Mouse (Mus musculus) heart, embryonic 13.5 days (tissue): ENCODE data around the gene Snx27. TPM values are rescaled to one million over a fixed set of nuclear protein-coding genes. Genes with fewer than 3 reads are reported as not detected.
A peak's percentile ranks its signal among the peaks of the same experiment; 100 is the strongest.

Source experiments
- ATAC-seq: fragments of 200-750 bp; cut with Nextera tagmentation; 2 replicates; pipeline ENCODE4 v1.8.0; 2017; ENCODE audit warnings: moderate TSS enrichment; ENCODE audit not compliant: insufficient number of reproducible peaks, low FRiP score, low TSS enrichment; ENCODE audit errors: extremely low read depth
- H3K27ac ChIP-seq: fragments of 300-500 bp; sonication (generic); replicated peaks from 2 replicates; pipeline ENCODE4 v1.5.1; 2015; ENCODE audit warnings: moderate library complexity, mild to moderate bottlenecking, inconsistent platforms
- H3K27me3 ChIP-seq: fragments of 300-500 bp; sonication (generic); replicated peaks from 2 replicates; pipeline ENCODE4 v1.6.1; 2015; ENCODE audit warnings: mild to moderate bottlenecking, inconsistent platforms
- H3K36me3 ChIP-seq: fragments of 300-500 bp; sonication (generic); 2 replicates; pipeline ENCODE4 v1.6.1; 2015; ENCODE audit warnings: mild to moderate bottlenecking, inconsistent platforms
- H3K4me1 ChIP-seq: fragments of 300-500 bp; sonication (generic); 2 replicates; pipeline ENCODE4 v1.6.1; 2015; ENCODE audit warnings: inconsistent platforms
- H3K4me2 ChIP-seq: fragments of 300-500 bp; sonication (generic); 2 replicates; pipeline ENCODE4 v1.6.1; 2015; ENCODE audit warnings: inconsistent platforms, mild to moderate bottlenecking, moderate library complexity
- H3K4me3 ChIP-seq: fragments of 300-500 bp; sonication (generic); 2 replicates; pipeline ENCODE4 v1.5.1; 2015; ENCODE audit warnings: moderate library complexity, mild to moderate bottlenecking, inconsistent platforms
- H3K9ac ChIP-seq: fragments of 300-500 bp; sonication (generic); 2 replicates; pipeline ENCODE4 v1.6.1; 2015; ENCODE audit warnings: inconsistent platforms, mild to moderate bottlenecking, moderate library complexity
- H3K9me3 ChIP-seq: fragments of 300-500 bp; sonication (generic); 2 replicates; pipeline ENCODE4 v1.6.1; 2016; ENCODE audit warnings: inconsistent platforms
- WGBS: fragments of 180-500 bp; shearing (Covaris S2); methylation state at CpG from one replicate; pipeline ENCODE4 v1.1.7; 2015; ENCODE audit warnings: mixed read lengths; 5-methylcytosine and 5-hydroxymethylcytosine counted together
- polyA plus RNA-seq: library from polyadenylated mRNA; unstranded; fragments of >200 nt; fragmentation: Nextera tagmentation; extraction: Ambion mirVana; gene quantifications from 2 replicates; pipeline ENCODE4 v1.2.1, GENCODE M21; 2015

Gene Snx27
- polyA plus RNA-seq, 1 experiment from 2014 or later: 32.8 TPM

DNA sequence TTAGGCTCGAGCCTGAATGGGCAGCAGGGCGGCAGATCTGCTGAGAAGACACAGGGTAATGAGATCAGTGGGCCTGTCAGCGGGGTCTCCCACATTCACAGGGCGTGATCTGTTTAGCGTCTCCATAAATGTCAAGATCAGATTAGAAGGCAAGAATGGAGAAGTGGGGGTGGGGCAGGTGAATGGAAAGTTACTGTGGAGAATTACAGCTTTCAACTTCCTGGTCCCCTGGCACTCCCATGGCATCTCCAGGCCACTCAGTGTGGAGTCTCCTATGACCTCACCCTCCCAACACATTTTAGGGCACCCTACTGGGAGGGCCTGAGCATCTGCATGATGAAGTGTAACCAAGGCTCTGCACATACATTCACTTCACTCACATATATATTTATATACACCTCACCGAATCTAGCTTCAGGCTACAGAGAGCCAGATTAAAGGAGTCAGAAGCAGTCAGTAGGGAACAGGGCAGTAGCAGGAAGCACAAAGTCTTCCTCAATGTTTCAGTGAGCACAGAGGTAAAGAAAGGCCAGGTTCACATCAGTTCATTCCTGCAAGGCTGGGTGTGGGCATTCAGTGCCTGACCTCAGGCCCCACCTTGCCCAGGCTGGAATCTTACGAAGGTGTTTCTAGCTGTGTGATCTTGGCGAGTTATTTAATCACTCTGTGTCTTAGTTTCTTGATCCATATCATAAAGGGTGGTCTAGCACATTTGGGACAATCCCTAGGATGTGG, 106.0 kb downstream of the Snx27 start:
- ATAC-seq: no peak
- H3K4me3 ChIP-seq: no peak overlapping the region
- no peaks in the 10 kb centered on the region for H3K36me3 ChIP-seq
- no peak overlapping the region for H3K27ac ChIP-seq
- H3K4me1 ChIP-seq: peaks cover 41% of the 10 kb centered on the region
- H3K27me3 ChIP-seq: peaks cover 36% of the 10 kb centered on the region
- no peak overlapping the region for H3K9ac ChIP-seq
- H3K4me2 ChIP-seq: no peak overlapping the region
- H3K9me3 ChIP-seq: no peaks in the 10 kb centered on the region
- 43% methylated on average over 8 of the region's 8 CpGs for WGBS

DNA sequence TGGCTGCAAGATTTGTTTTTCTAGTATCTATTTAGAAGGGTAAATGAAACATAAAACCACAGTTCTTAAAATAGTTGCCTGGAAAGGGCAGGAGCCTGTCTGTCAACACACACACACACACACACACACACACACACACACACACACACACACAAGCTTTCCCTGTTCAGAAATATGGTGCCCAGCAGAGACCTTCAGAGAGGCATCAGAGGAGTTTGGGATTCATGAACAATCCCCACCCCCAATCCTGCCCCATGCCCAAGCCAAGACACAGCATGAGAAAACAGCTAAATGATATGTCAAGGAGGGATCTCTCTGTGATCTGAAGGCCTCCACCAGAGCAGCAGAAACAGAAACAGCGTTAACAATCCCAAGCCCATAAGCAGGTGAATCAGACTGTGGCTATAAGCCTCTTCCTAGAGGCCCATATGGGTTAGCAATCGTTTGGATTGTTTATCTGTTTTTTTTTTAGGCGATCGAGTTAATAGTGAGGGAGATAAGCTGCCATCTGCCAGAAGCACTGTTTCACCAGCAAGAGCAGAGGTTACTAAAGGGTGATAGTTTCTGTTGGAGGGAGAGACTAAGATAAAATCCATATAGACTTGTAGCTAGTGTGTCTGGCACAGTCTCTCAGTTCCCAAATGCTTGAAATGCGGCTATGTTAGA, 108.8 kb downstream of the Snx27 start:
- H3K4me1 ChIP-seq: peaks cover 29% of the 10 kb centered on the region
- no peak overlapping the region for H3K9ac ChIP-seq
- H3K27me3 ChIP-seq: peaks cover 9% of the 10 kb centered on the region
- peak overlapping the region; percentile 48; the same call in 1 of the 2 replicates for H3K27ac ChIP-seq
- ATAC-seq: no peak
- no peaks in the 10 kb centered on the region for H3K36me3 ChIP-seq
- 31% methylated on average over 5 of the region's 5 CpGs for WGBS
- H3K9me3 ChIP-seq: no peaks in the 10 kb centered on the region
- no peak overlapping the region for H3K4me3 ChIP-seq
- no peak overlapping the region for H3K4me2 ChIP-seq

DNA sequence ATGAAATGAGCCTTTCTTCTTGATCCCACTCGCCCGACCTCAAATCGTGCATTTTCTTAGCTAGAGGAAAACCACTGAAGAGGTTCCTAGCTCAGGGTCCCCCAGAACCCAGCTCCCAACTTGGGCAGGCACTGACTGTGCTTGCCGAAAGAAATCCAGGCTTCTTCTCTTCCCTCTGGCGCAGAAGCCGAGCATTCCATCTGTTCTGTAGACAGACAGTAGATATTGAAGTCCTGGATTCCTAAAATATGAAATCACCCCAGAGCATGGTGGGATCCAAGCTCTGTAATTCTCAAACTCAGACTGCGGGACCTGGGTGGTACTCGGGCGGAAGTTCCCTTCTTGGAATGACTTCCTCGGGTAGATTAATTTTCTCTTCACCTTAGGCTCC, 109.4 kb downstream of the Snx27 start:
- 35% methylated on average over 10 of the region's 10 CpGs for WGBS
- H3K27me3 ChIP-seq: peaks cover 3% of the 10 kb centered on the region
- H3K27ac ChIP-seq: peak overlapping the region; percentile 69
- peak overlapping the region; percentile 20; the same call in 1 of the 2 replicates for H3K9ac ChIP-seq
- peaks cover 28% of the 10 kb centered on the region for H3K4me1 ChIP-seq
- H3K36me3 ChIP-seq: no peaks in the 10 kb centered on the region
- H3K9me3 ChIP-seq: no peaks in the 10 kb centered on the region
- H3K4me2 ChIP-seq: peak overlapping the region; percentile 73
- peak overlapping the region; percentile 43 for H3K4me3 ChIP-seq
- ATAC-seq: no peak

DNA sequence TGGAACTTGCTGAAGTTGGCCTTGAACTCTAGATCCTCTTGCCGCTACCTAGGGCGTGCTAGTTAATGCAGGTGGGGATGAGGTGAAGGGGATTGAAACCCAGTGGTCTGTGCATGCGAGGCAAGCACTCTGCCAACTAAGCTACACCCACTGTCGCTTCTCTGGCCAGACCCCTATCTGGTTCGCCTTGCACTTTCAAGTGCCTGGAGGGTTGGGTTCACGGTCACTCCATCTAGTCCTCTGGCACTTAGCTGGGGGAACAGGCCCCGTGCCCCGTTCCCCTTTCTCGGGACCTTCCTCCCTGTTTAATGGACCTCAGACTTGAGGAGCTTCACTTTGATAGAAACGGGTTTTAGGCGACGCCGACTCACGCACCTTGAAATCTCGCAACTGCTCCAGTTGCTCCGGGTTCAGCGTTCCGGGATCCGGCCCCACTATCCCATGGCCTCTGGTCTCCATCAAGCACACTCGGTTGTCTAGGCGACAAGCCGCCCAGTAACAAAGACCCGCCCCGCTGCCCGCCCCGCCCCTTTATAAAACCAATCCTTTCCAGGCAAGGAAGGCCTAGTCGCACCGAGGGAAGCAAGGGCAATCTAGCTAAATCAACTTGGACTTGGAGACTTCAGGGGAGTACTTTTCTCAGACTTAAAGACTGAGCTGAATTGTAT, 109.9 kb downstream of the Snx27 start:
- H3K27me3 ChIP-seq: no peaks in the 10 kb centered on the region; the same call in 1 of the 2 replicates
- H3K9ac ChIP-seq: peak overlapping the region; percentile 56
- peak overlapping the region; percentile 43 for H3K4me3 ChIP-seq
- peak overlapping the region; percentile 73 for H3K4me2 ChIP-seq
- no peak for ATAC-seq
- whole genome bisulfite sequencing: 7% methylated on average over 28 of the region's 28 CpGs
- peak overlapping the region; percentile 69 for H3K27ac ChIP-seq
- H3K4me1 ChIP-seq: peaks cover 25% of the 10 kb centered on the region
- H3K9me3 ChIP-seq: no peaks in the 10 kb centered on the region
- H3K36me3 ChIP-seq: no peaks in the 10 kb centered on the region

DNA sequence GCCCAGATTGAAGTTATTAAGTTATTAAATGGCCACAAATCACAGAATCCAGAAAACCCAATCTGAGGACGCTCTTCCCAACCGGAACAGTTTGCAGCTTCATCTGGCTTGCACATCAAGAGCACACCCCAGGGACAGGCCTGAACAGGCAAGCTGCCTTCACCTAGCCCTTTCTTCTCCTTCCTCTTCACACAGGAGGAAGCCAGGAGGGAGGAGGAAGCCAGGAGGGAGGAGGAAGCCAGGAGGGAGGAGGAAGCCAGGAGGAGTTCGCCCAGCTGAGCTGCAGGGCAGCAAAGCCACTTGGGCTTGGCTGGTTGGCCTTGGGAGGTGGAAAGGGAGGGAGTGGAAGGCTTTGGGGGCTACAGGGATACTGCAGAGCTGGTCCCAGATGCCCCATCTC, 113.6 kb downstream of the Snx27 start:
- Histone ChIP-seq H3K4me2 (no peak overlapping the region), H3K27ac (no peak overlapping the region), H3K4me1 (peaks cover 26% of the 10 kb centered on the region), H3K4me3 (no peak overlapping the region), H3K36me3 (no peaks in the 10 kb centered on the region), H3K9me3 (no peaks in the 10 kb centered on the region), H3K27me3 (no peaks in the 10 kb centered on the region), H3K9ac (no peak overlapping the region)
- no peak for ATAC-seq
- WGBS: 48% methylated on average over 3 of the region's 3 CpGs

DNA sequence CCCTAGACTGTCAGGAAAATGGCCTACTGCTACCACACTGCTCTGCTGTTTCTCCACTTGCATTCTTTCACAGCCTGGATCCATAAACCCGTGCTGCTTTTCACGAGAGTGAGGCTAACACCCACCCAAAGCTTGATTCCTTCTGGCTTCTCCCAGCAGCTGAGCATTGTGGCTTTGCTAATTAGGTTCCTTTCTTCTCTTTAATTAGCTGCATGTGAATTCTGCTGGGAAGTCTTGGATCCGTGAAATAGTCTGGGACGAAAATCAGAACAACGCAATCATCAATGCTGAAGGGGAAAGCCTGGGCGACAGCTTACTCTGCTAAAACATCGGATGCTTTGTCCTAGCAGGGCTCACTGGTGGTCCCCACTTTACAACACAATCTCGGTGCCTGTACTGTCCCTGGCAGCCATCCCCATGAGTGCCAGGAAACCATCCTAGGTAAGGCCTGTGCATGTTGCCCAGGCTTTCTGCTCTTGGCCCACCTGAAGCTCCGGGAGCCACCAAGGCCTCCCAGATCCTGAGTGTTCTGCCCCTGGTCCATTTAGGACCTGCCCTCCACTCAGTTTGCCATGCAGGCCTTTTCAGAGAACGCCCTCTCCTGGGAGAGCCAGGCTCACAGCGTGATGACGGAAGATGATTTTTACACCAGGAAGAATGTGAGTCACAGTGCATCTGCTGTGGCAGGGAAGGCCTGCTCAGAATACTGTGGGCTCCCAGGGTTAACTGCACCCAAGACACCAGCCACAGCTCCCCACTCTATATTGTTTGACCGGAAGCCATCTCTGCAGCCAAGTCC, 116.7 kb downstream of the Snx27 start:
- H3K4me1 ChIP-seq: peaks cover 5% of the 10 kb centered on the region; the same call in 1 of the 2 replicates
- 69% methylated on average over 13 of the region's 13 CpGs for WGBS
- ATAC-seq: no peak
- H3K4me2 ChIP-seq: no peak overlapping the region
- no peaks in the 10 kb centered on the region for H3K36me3 ChIP-seq
- H3K27ac ChIP-seq: no peak overlapping the region
- H3K4me3 ChIP-seq: no peak overlapping the region
- H3K27me3 ChIP-seq: no peaks in the 10 kb centered on the region
- no peak overlapping the region for H3K9ac ChIP-seq
- no peaks in the 10 kb centered on the region for H3K9me3 ChIP-seq

DNA sequence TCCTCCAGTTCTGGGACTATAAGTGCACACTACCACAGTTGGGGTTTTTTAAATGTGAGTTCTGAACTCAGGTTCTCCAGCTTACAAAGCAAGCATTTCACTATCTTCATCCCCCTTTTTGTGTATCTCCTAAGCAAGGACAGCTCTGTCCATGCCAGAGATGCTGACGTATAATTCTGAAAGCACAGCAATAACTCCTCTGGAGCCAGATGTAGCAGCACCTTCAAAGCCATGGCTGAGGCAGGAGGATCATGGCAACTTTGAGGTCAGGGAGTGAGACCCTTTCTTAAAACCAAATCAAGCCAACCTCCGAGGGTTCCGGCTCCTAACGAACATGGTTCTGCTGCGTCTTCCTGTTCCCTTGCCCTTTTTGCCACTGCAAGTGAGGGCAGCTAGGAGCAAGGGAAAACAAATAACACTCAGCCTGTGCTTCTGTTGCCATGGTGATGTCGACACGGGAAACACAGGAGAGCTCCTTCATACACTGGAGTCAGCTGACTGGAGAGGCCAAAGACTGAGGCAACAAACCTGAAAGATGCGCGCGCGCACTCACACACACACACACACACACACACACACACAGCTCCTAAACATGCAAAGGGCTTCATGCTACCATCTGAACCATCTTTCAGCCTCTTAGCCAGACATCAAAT, 118.5 kb downstream of the Snx27 start:
- H3K36me3 ChIP-seq: no peaks in the 10 kb centered on the region
- H3K27me3 ChIP-seq: no peaks in the 10 kb centered on the region
- no peak overlapping the region for H3K9ac ChIP-seq
- no peaks in the 10 kb centered on the region for H3K9me3 ChIP-seq
- 55% methylated on average over 11 of the region's 11 CpGs for WGBS
- no peak overlapping the region for H3K27ac ChIP-seq
- H3K4me1 ChIP-seq: peaks cover 5% of the 10 kb centered on the region; the same call in 1 of the 2 replicates
- no peak for ATAC-seq
- H3K4me2 ChIP-seq: no peak overlapping the region
- no peak overlapping the region for H3K4me3 ChIP-seq

DNA sequence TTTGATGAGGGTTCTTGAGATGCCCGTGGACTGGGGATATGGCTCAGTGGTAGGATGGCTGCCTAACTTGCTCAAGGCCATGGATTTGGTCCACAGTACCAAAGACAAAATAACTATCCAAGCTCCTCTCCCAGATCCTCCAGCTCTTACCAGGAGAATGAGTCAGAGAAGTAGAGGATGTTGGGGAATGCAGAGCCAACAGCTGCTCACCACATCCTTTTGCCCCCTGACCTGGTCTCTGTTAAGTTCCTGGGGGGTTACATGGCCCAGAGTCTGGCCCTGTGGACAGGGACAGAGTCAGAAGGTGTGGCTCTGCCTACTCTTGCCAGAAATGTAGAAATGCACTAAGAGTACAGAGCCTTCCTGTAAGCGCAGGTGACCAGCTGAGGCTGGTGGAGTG, 122.7 kb downstream of the Snx27 start:
- peaks cover 10% of the 10 kb centered on the region; the same call in 1 of the 2 replicates for H3K27me3 ChIP-seq
- 80% methylated on average over 2 of the region's 2 CpGs for WGBS

DNA sequence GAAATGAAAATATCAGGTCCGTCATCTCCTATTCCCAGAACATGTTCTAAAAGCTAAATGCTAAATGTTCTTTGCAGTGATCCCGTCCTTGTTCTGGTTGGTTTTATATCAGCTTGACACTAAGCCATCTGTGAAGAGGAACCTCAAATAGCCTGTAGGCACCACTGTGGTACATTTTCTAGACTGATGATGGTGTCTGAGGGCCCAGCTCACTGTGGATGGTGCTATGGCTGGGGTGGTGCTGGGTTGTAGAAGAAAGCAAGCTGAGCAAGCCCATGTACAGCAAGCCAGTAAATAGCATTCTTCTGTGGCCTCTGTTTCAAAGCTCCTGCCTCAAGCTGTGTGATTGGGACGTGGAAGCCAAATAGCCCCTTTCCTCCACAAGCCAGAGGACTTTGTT, 125.5 kb downstream of the Snx27 start:
- H3K9me3 ChIP-seq: no peaks in the 10 kb centered on the region
- peaks cover 10% of the 10 kb centered on the region; the same call in 1 of the 2 replicates for H3K27me3 ChIP-seq
- 64% methylated on average over 3 of the region's 3 CpGs for WGBS
- H3K4me2 ChIP-seq: peak overlapping the region; percentile 69
- peaks cover 4% of the 10 kb centered on the region; the same call in 1 of the 2 replicates for H3K4me1 ChIP-seq
- no peaks in the 10 kb centered on the region for H3K36me3 ChIP-seq
- no peak overlapping the region for H3K4me3 ChIP-seq
- no peak overlapping the region for H3K27ac ChIP-seq
- peak overlapping the region; percentile 47; the same call in 1 of the 2 replicates for H3K9ac ChIP-seq
- ATAC-seq: no peak

More for the DNA sequence above, 122.7 kb downstream of the Snx27 start:
- no peak overlapping the region for H3K9ac ChIP-seq
- no peak overlapping the region for H3K27ac ChIP-seq
- no peak overlapping the region for H3K4me3 ChIP-seq
- no peaks in the 10 kb centered on the region for H3K9me3 ChIP-seq
- no peak overlapping the region for H3K4me2 ChIP-seq
- no peaks in the 10 kb centered on the region for H3K36me3 ChIP-seq
- ATAC-seq: no peak
- H3K4me1 ChIP-seq: peaks cover 8% of the 10 kb centered on the region

DNA sequence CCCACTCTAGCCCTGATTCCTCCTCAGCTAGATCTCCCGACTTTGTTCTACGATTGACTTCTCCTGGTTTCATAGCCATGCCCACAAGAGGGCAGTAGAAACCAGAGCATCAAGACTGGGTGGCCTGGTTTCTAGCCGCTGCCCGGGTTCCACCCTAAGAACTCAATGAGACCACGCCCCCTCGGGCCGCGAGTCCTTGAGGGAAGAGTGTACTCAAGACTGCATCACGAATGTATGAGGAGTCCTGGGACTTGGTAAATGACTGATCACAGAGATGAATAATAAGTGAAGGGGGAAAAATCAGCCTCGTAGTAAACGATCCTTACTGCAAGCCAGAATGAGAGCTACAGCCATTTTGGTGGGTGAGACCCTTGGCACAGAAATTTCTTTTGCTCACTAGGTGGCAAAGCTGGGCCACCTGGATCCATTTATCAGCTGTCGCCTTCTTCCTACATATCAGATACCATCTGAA, 126.0 kb downstream of the Snx27 start:
- Histone ChIP-seq H3K27ac (no peak overlapping the region), H3K4me3 (peak overlapping the region; percentile 50), H3K4me1 (peaks cover 4% of the 10 kb centered on the region; the same call in 1 of the 2 replicates), H3K9me3 (no peaks in the 10 kb centered on the region), H3K27me3 (peaks cover 10% of the 10 kb centered on the region; the same call in 1 of the 2 replicates), H3K36me3 (no peaks in the 10 kb centered on the region), H3K4me2 (peak overlapping the region; percentile 69), H3K9ac (peak overlapping the region; percentile 47; the same call in 1 of the 2 replicates)
- WGBS: 3% methylated on average over 12 of the region's 12 CpGs
- ATAC-seq: no peak
